Mouse (Mus musculus) kidney, adult 9 months (tissue): ENCODE data around the gene Lrrd1.
A peak's percentile ranks its signal among the peaks of the same experiment; 100 is the strongest.
"Not testable (repeated sequence)": the region's sequence is repeated elsewhere in the genome, so short reads cannot be mapped to it uniquely, and the experiment has no call there.

Experiments
- DNase-seq: peaks from one replicate; pipeline ENCODE4 v3.0.0; 2022

The Lrrd1 gene

GRCm38 (mm10) chr5:3845026-3845425, at the start of gene Lrrd1:
Gene Lrrd1, plus strand, starts transcription at chr5:3845173.
- DNase-seq = no peak

GRCm38 (mm10) chr5:3797101-3797500, 47.9 kb upstream of the Lrrd1 start:
- DNase-seq = peak; percentile 80

GRCm38 (mm10) chr5:3798656-3799055, 46.3 kb upstream of the Lrrd1 start:
- DNase-seq = peak; percentile 69

GRCm38 (mm10) chr5:3800041-3800440, 44.9 kb upstream of the Lrrd1 start:
- DNase-seq = no peak

- no peak for DNase-seq
These were observed 44.1 kb upstream of the Lrrd1 start for GRCm38 (mm10) chr5:3800881-3801280.

GRCm38 (mm10) chr5:3801672-3802432, 43.1 kb upstream of the Lrrd1 start:
- peak; percentile 71 for DNase-seq

- peak; percentile 88 for DNase-seq
These were observed 42.3 kb upstream of the Lrrd1 start, which contains the start of the genes Ankib1 and Krit1 for GRCm38 (mm10) chr5:3802433-3803291. Gene Ankib1, minus strand, starts transcription at chr5:3802925. Gene Krit1, plus strand, starts transcription at chr5:3803184.

GRCm38 (mm10) chr5:3803292-3804165, 41.4 kb upstream of the Lrrd1 start:
- peak; percentile 28 for DNase-seq

GRCm38 (mm10) chr5:3808472-3808871, 36.5 kb upstream of the Lrrd1 start:
- DNase-seq = no peak

- no peak for DNase-seq
These were observed 10.9 kb upstream of the Lrrd1 start for GRCm38 (mm10) chr5:3834107-3834506.

- DNase-seq = no peak
These were observed 25.2 kb downstream of the Lrrd1 start for GRCm38 (mm10) chr5:3870161-3870560.

- no peak for DNase-seq
These were observed 27.4 kb downstream of the Lrrd1 start for GRCm38 (mm10) chr5:3872348-3872747.

GRCm38 (mm10) chr5:3873485-3873884, 28.5 kb downstream of the Lrrd1 start:
- DNase-seq = no peak

GRCm38 (mm10) chr5:3886862-3887261, 41.9 kb downstream of the Lrrd1 start:
- DNase-seq = not testable (repeated sequence)

- DNase-seq = no peak
These were observed 44.2 kb downstream of the Lrrd1 start for GRCm38 (mm10) chr5:3889201-3889600.

- peak; percentile 58 for DNase-seq
These were observed 48.7 kb downstream of the Lrrd1 start, which contains the start of gene Mterf1a for GRCm38 (mm10) chr5:3893459-3894293. Gene Mterf1a, minus strand, starts transcription at chr5:3893933.

GRCm38 (mm10) chr5:3894294-3894619, 49.3 kb downstream of the Lrrd1 start:
- DNase-seq = not testable (repeated sequence)

GRCm38 (mm10) chr5:3905471-3905870, 60.5 kb downstream of the Lrrd1 start:
- no peak for DNase-seq
